Mouse (Mus musculus): ENCODE data around the gene Sema3f.

The Sema3f gene

GRCm38 (mm10) chr9:107665308-107665707 is 45.0 kb downstream of the Sema3f start:
- DNase-seq (ENCODE audit: extremely low spot score, low spot score) = no peak

GRCm38 (mm10) chr9:107663525-107663924 is 46.8 kb downstream of the Sema3f start:
- DNase-seq (ENCODE audit: extremely low spot score, low spot score) = peak; percentile 41

- DNase-seq (ENCODE audit: extremely low spot score, low spot score) = no peak
These were observed 47.9 kb downstream of the Sema3f start for GRCm38 (mm10) chr9:107662342-107662741.

- no peak for DNase-seq (ENCODE audit: extremely low spot score, low spot score)
These were observed 49.5 kb downstream of the Sema3f start for GRCm38 (mm10) chr9:107660777-107661176.

- DNase-seq (ENCODE audit: extremely low spot score, low spot score) = no peak
These were observed 50.3 kb downstream of the Sema3f start for GRCm38 (mm10) chr9:107659961-107660360.

GRCm38 (mm10) chr9:107659551-107659950 is 50.7 kb downstream of the Sema3f start:
- DNase-seq (ENCODE audit: extremely low spot score, low spot score) = no peak

GRCm38 (mm10) chr9:107658096-107658495 is 52.2 kb downstream of the Sema3f start:
- DNase-seq (ENCODE audit: extremely low spot score, low spot score) = no peak

- no peak for DNase-seq (ENCODE audit: extremely low spot score, low spot score)
These were observed 53.1 kb downstream of the Sema3f start for GRCm38 (mm10) chr9:107657144-107657543.

- no peak for DNase-seq (ENCODE audit: extremely low spot score, low spot score)
These were observed 55.7 kb downstream of the Sema3f start for GRCm38 (mm10) chr9:107654585-107654984.

GRCm38 (mm10) chr9:107653474-107653873 is 56.8 kb downstream of the Sema3f start:
- no peak for DNase-seq (ENCODE audit: extremely low spot score, low spot score)

GRCm38 (mm10) chr9:107650708-107651481 is 59.4 kb downstream of the Sema3f start:
- no peak for DNase-seq (ENCODE audit: extremely low spot score, low spot score)

GRCm38 (mm10) chr9:107650225-107650624 is 60.0 kb downstream of the Sema3f start:
- no peak for DNase-seq (ENCODE audit: extremely low spot score, low spot score)

- no peak for DNase-seq (ENCODE audit: extremely low spot score, low spot score)
These were observed 61.5 kb downstream of the Sema3f start for GRCm38 (mm10) chr9:107648767-107649166.

- DNase-seq (ENCODE audit: extremely low spot score, low spot score) = no peak
These were observed 63.3 kb downstream of the Sema3f start for GRCm38 (mm10) chr9:107646975-107647374.

- peak; percentile 88 for DNase-seq (ENCODE audit: extremely low spot score, low spot score)
These were observed 64.7 kb downstream of the Sema3f start for GRCm38 (mm10) chr9:107645577-107645976.

GRCm38 (mm10) chr9:107645153-107645510 is 65.1 kb downstream of the Sema3f start:
- DNase-seq (ENCODE audit: extremely low spot score, low spot score) = no peak

GRCm38 (mm10) chr9:107644495-107645152 is 65.7 kb downstream of the Sema3f start:
- DNase-seq (ENCODE audit: extremely low spot score, low spot score) = peak; percentile 97

GRCm38 (mm10) chr9:107643544-107644214 is 66.6 kb downstream of the Sema3f start:
- no peak for DNase-seq (ENCODE audit: extremely low spot score, low spot score)

GRCm38 (mm10) chr9:107641666-107642065 is 68.6 kb downstream of the Sema3f start:
- no peak for DNase-seq (ENCODE audit: extremely low spot score, low spot score)

GRCm38 (mm10) chr9:107640257-107640772 is 70.0 kb downstream of the Sema3f start:
- DNase-seq (ENCODE audit: extremely low spot score, low spot score) = no peak

GRCm38 (mm10) chr9:107637070-107637469 is 73.2 kb downstream of the Sema3f start:
- peak; percentile 63 for DNase-seq (ENCODE audit: extremely low spot score, low spot score)
